Mouse (Mus musculus): ENCODE results near the gene Mageb4. TPM values are rescaled to one million over a fixed set of nuclear protein-coding genes. Genes with fewer than 3 reads are reported as not detected.
"Not testable (repeated sequence)": the region's sequence is repeated elsewhere in the genome, so short reads cannot be mapped to it uniquely, and the experiment has no call there.

Mageb4 gene
- polyA plus RNA-seq (2016; fragmentation: Nextera tagmentation; extraction: Ambion mirVana): not detected in 2 replicates

DNA sequence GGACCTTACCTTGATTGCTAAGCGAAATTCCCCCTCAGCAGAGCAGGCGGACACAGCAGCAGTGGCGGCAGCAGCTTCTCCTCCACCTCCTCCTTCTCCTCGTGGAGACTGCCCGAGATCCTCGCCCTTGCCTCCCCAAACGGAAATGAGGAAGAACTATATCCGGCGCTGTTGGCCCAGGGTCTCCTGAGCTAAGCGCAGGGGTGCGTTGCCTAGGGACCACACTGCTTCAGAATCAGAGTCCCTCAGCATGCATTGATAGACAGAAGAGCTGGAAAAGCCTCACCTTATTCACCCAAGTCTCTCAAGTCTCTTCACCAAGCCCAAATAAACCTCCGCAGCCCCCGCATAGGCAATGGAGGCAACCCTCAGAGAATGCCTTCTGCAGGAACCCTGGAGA, at the start of gene Mageb4:
Mageb4 (minus strand) TSS at position 101 of the 400 bp plus-strand sequence.
- H3K27me3 ChIP-seq (ENCODE audit: poor library complexity, severe bottlenecking); H3K4me1 ChIP-seq; H3K4me3 ChIP-seq; DNase-seq (ENCODE audit: extremely low spot score, low spot score); H3K9me3 ChIP-seq; H3K36me3 ChIP-seq (replicated peaks); H3K27ac ChIP-seq: not testable (repeated sequence)
- no CpG with 5 or more reads among the region's 13 CpGs for WGBS

DNA sequence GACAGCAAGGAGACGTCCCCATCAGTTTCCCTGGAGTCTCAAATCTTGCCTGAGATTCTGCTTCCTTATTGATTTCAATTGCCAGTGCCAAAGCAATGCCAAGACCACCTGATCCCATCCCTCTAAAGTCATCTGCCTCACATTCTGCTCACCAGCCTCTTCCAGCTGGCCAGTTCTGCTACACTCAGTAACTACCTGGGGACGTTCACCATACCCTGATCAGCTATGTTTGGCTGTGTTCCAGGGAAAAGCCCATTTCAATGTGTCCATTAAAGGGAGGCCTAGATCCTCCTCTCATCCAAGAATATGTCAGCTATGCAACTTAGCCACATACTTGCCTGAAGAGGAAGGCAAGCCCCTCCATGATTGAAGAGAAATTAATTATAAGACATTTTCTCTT, 20.3 kb downstream of the Mageb4 start:
- H3K9me3 ChIP-seq; H3K27ac ChIP-seq; H3K4me3 ChIP-seq; H3K36me3 ChIP-seq (replicated peaks); H3K4me1 ChIP-seq; DNase-seq (ENCODE audit: extremely low spot score, low spot score): not testable (repeated sequence)
- H3K27me3 ChIP-seq (ENCODE audit: poor library complexity, severe bottlenecking): 0 out of 2 replicates have a peak, but pooled peaks cover 10% of the 10 kb centered on the region
- WGBS: 60% methylated on average over 1 of the region's 2 CpGs

DNA sequence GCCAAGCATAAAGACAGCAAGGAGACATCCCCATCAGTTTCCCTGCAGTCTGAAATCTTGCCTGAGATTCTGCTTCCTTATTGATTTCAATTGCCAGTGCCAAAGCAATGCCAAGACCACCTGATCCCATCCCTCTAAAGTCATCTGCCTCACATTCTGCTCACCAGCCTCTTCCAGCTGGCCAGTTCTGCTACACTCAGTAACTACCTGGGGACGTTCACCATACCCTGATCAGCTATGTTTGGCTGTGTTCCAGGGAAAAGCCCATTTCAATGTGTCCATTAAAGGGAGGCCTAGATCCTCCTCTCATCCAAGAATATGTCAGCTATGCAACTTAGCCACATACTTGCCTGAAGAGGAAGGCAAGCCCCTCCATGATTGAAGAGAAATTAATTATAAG, 58.9 kb downstream of the Mageb4 start:
- WGBS: no CpG with 5 or more reads among the region's 1 CpGs
- DNase-seq (ENCODE audit: extremely low spot score, low spot score); H3K9me3 ChIP-seq; H3K27me3 ChIP-seq (ENCODE audit: poor library complexity, severe bottlenecking); H3K36me3 ChIP-seq (replicated peaks); H3K4me1 ChIP-seq; H3K27ac ChIP-seq; H3K4me3 ChIP-seq: not testable (repeated sequence)

DNA sequence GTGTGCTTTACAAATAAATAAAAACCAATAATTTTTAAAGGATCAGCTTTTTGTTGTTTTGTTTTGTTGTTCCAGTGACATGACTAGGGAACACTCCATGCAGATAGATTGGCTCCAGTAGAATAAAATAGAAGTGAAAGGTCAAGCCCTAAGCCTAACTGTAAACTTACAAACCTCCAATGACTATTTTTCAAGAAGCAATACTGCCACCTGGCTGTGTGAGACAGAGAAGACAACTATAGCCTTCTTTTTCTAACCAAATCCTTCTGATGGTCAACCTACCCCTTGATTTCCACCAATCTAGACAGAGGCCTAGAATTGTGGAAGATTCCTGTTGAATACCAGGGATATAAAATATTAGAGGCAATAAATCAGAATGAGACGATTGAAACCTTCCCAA, 67.6 kb downstream of the Mageb4 start:
- Histone ChIP-seq H3K9me3 (no peaks in the 10 kb centered on the region), H3K4me3 (no peak overlapping the region), H3K4me1 (no peaks in the 10 kb centered on the region), H3K27ac (no peak overlapping the region), H3K27me3 (ENCODE audit: poor library complexity, severe bottlenecking) (no peaks in the 10 kb centered on the region), H3K36me3 (replicated peaks) (no peaks in the 10 kb centered on the region)
- DNase-seq (ENCODE audit: extremely low spot score, low spot score): no peak
- WGBS: 50% methylated on average over 1 of the region's 1 CpGs

Other genes starting within 250 kb of the Mageb4 start
- gene Nr0b1, start 113.3 kb downstream of the Mageb4 start, polyA plus RNA-seq (2016; fragmentation: Nextera tagmentation; extraction: Ambion mirVana): 2.6 and 3.1 TPM in 2 replicates

Data from forebrain, embryonic 10.5 days (tissue).